Mouse (Mus musculus) heart, postnatal 4 days (tissue): ENCODE measurements at regions not wholly inside any gene's neighbourhood (a gene's known extent, or its start where the extent isn't known, plus 50 kb on each side); places are given as distances from the start of the nearest gene placed in this dataset.

Experiments used
- DNase-seq: peaks from one replicate; pipeline ENCODE4 v3.0.0; 2021

DNA sequence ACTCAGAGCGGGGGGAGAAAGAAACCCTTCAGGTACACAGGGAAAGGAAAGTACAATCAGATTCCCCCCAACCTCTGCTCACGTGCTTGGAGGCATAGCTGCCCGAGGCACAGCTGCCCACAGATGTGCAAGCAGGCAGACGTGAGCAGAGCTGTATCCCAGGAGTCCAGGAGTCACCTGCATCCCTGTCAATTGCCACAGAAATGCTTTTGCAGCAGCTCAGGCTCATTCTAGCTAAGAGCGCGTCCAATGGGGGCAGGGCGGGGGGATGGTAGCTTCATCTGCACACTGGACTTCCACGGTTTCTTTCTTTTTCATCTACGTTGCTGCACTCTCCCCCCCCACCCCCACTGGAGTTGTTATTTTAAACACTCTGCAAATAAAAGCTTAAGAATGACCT lies 66.0 kb upstream of the Fat4 start:
- DNase-seq: no peak

GRCm38 (mm10) chr3:38820315-38820714 lies 66.4 kb upstream of the Fat4 start:
- no peak for DNase-seq

GRCm38 (mm10) chr3:38817651-38818050 lies 69.1 kb upstream of the Fat4 start:
- no peak for DNase-seq

DNA sequence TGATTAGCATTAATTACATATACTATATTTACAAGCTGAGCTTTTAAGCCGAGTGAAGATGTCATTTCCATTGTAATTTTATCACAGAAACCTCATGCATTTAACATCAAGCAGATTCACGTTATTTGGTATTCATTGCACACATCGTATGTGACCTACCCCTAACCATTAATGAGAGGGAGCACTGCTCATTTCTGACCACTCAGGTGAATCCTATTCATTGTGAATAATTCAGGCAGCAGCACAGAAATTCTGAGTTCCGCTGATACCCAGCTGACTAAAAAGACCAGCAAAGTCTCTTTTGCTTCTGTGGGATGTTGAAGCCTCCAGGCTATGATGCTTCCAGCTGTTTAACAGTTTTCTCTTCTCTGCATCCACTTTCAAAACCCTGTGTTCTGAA lies 74.3 kb upstream of the Fat4 start:
- DNase-seq: no peak

- no peak for DNase-seq
Measured at GRCm38 (mm10) chr3:38811635-38812034, 75.1 kb upstream of the Fat4 start.

DNA sequence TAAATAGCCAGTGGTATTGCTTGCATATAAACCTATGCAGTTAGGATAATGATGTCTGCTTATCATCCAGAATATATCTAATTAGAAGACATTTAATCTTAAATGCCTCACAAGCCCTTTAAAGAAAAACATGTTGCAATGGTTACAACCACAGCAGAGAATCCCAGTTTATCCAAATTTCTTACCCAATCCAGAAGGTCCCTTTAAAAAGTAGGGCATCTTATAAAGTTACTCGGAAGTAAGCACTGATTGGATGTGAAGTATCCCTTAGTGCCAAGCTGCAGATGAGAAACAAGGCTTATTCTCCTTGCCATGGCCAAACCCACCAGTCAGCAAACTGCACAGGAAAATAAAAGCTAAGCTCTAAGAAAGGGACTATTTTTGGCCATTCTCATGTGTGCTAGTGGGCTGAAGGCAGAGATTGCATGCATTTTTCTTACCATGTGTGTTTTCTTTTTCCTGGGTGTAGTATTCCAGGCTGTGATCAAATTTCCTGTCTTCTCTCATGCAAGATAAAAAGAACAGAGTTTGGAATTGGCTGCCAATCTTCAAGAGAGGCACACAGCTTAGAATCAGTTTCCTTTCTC lies 80.2 kb upstream of the Fat4 start:
- DNase-seq: no peak

DNA sequence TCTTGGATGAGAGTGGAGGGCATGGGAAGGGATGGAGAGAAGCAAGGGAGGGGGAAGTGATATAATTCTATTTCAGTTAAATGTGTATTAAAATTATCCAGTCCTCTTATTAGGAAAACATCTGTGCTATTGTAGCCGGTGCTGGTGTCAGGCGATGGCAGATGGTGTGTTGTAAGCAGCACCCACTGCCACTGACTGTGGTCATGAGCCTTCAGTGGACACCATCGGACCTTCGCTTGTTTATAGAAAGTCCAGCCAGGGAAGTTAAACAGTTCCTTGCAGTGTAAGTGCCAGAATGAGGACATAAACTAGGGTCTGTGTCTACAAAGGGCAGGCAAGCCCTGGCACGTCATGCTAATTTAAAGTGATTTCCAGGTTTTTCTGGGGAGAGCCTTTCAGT lies 80.7 kb upstream of the Fat4 start:
- no peak for DNase-seq

DNA sequence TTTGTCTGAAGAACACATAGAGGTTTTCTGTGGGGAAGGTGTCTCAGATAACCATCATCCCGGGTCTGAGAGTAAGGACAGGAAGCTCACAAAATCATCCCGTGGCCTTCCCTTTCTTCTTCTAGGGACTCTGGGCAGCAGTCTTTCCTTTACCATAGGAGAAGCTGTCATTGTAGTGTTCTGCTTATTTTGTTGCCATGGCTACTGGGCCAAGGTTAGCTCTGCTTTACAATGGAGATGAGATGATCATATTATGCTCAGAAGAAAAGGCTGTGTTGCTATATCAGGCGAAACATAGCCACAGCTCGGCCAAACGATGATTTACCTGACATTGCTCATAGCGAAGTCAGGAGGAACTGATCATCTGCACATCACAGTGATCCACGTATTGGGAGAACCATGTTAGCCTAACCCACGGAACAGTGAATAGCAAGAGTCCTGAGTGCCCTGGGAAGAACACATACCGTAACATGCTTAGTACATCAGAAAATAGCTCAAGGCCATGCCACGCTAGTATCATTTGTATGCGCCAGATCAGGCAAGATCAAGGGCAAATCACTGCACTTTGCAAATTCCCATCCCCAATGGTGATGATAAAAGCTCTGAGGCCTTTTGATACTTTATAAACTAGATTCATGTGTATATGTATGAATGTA lies 91.0 kb upstream of the Fat4 start:
- DNase-seq: no peak

GRCm38 (mm10) chr3:38793221-38793620 lies 93.5 kb upstream of the Fat4 start:
- no peak for DNase-seq

DNA sequence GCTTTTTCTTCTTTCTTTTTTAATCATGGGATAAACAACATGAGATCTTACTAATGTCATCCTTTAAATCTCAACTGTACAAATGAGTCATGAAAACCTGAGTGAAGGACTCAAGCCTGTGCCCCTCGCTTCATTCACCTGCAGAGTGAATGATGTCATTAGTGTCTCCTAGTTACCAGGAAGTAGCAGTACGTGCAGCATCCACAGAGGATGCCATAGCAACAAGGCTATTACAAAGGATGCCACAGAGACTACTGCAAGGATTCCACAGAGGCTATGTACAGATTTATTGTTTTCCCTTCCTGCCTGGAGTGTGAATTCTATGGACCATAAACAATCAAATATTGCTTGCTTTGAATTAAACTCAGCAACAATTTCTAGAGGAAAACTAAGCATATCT lies 98.0 kb upstream of the Fat4 start:
- DNase-seq: no peak

DNA sequence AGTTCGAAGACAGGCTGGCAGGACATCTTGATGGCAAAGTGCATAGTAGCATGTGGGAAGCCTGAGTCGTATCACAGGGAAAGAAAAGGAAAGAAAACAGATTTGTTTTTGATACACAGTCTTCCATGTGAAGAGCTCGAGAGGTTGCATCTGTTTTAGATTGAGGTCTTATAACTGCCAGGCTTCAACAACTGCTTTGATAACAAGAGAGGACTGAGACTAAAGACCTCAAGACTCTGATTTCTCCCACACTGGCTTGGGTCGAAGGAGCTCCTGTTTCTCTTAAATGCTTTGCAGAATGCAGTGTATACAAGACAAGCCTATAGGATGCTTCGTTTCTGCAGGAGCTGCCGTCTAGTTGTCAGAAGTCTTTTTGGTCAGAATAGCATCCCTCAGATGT lies 103.0 kb upstream of the Fat4 start:
- no peak for DNase-seq

- no peak for DNase-seq
Measured at GRCm38 (mm10) chr3:38783051-38783450, 103.7 kb upstream of the Fat4 start.

GRCm38 (mm10) chr3:38776743-38777366 lies 109.9 kb upstream of the Fat4 start:
- no peak for DNase-seq

DNA sequence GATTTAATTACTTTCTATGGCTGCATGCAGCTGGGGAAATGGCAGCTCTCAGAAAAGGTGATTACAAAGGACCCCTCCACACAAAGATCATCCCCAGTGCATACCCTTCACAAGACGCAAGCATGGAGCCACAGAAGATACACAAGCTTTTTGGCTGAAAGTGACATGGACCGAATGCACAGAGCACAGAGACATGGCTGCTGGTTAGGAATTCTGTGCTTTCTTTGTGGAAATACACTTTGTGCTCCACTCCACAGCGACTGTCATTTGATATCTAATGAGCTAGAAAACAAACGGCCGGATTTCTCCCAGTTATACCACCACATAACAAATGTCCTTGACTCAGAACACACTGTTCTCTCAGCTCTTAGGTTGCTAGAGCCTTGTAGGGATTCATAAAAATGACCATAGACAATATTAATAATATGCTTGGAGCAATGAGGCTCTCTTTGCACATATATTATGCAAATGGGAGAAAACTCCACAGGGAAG lies 132.1 kb upstream of the Fat4 start:
- DNase-seq: no peak

- no peak for DNase-seq
Measured at GRCm38 (mm10) chr3:38753446-38754205, 133.1 kb upstream of the Fat4 start.

DNA sequence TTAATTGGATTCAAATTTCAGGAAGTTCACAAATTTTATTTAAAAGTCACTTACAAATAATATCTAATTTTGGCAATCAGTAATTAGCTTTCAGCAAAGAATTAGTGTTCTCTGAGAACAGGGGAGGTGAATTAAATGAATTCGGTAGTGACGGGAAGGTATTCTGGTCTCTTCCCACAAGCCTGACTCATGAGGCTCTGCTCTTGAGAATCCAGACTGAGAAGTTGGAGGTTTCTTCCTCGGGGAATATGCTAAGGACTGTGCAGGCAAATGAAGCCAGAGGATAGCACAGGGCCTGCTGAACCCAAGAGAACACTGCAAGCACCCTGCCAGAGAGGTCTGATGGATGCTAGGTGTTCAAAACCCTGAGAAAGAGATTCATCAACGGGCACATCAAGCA lies 144.6 kb upstream of the Fat4 start:
- no peak for DNase-seq

DNA sequence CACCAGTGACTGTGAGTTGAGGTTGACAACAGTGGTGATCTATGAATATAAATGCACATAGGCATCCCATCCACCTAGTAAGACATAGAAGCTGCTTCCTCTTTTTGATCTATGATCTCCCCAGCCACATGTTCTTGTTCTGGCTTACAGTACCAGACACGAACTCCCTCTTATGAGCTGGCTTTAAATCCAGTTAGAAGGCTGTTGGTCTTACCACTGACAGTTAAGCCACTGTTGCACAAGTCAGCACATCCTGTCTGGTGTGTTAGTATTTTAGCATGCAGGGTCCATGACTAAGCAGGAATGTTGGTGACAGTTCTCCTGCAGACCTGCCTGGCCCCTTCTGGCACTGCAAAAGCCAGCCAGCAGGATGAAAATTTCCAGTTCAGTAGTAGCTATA lies 164.1 kb upstream of the Fat4 start:
- no peak for DNase-seq

GRCm38 (mm10) chr3:38712078-38712873 lies 174.5 kb upstream of the Fat4 start:
- DNase-seq: no peak

DNA sequence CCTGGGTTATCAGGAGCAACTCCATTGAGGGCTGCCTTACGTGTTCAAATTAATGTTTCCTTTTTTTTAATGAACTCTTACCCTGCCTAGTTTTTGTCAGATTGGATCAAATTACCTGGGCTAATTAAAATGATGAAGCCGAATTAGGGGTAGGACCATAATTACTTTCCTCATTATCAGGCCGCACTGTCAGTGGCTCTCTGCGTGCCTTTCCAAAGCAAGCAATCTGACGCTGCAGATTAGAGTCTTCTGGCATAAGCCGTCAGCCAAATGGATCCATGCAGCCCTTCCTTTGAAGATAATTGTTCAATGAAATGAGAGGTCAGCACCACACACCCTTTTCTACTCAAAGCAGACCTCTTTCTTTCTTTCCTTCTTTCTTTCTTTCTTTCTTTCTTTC lies 175.5 kb upstream of the Fat4 start:
- no peak for DNase-seq

DNA sequence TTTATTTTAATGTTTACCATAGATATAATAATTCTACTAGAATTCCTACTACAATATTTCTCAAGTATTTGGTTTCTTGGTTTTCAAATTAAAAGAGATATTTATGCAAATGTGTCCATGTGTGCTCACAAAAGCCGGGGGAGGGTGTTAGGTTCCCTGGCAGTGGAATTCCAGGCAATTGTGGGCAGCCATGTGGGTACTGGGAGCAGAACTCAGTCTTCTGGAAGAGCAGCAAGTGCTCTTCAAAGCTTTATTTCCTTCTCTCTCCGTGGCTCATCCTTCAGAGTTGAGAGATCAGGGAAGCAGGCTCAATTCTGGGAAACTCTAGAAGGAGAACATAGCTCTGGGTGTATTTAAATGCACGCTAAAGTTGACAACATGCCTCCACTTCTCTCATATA lies 178.8 kb upstream of the Fat4 start:
- DNase-seq: no peak

DNA sequence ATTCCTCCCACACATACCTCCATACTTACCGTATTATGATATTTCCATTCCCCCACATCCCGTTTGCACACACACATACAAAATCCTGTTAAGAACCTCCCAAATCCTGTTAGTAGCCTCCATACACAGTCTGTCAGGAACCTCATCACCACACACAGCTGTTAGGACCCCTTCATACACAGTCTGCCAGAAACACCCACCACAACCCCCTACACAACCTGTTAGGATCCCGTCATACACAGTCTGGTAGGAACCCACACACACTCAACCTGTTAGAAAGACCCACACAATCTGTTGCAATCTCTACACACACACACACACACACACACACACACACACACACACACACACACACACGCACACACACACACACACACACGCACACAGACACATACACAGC lies 187.5 kb upstream of the Fat4 start:
- DNase-seq: no peak

GRCm38 (mm10) chr3:38697871-38698270 lies 188.9 kb upstream of the Fat4 start:
- DNase-seq: peak; percentile 18

GRCm38 (mm10) chr3:38697349-38697748 lies 189.4 kb upstream of the Fat4 start:
- no peak for DNase-seq
